Mouse (Mus musculus): ENCODE measurements around the gene Rdh1.

DNA sequence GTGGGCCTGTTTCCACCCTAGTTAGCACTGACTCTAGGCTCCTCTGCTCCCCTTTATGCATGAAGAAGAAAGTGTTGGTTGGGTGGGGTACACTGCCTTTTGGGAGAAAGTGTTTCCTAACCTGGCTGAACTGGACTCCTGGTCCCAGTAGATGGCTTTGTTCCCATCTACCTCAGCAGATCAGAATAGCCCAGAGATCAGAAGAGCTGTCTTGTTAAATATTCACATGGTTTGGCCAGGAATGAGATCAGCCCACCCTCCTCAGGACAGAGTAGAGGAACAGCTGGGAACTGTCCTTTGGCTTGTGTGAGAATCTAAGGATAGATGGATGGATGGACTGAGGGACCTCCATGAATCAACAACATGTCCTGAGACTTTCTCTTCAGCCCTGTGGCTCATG is 56.4 kb downstream of the Rdh1 start:
- TF ChIP-seq GATA1 (IDR thresholded peaks at IDR 0.05; ENCODE audit: borderline replicate concordance, low read length) (no peak), FLI1 (IDR thresholded peaks at IDR 0.05; ENCODE audit: low read length) (no peak)

All from megakaryocyte, embryonic 14.5 days (primary cell).